Mouse (Mus musculus) G1E (cell line): ENCODE measurements around the gene Tm6sf1.

Source experiments
- CTCF ChIP-seq: IDR thresholded peaks from 2 replicates; pipeline ENCODE4 v1.5.1; 2012; ENCODE audit warnings: low read depth, low read length, inconsistent platforms, mixed read lengths
- TAL1 ChIP-seq: conservative IDR thresholded peaks from 2 replicates; pipeline ENCODE4 v1.6.1; 2012; ENCODE audit warnings: low read depth, low read length, inconsistent platforms, mixed read lengths

DNA sequence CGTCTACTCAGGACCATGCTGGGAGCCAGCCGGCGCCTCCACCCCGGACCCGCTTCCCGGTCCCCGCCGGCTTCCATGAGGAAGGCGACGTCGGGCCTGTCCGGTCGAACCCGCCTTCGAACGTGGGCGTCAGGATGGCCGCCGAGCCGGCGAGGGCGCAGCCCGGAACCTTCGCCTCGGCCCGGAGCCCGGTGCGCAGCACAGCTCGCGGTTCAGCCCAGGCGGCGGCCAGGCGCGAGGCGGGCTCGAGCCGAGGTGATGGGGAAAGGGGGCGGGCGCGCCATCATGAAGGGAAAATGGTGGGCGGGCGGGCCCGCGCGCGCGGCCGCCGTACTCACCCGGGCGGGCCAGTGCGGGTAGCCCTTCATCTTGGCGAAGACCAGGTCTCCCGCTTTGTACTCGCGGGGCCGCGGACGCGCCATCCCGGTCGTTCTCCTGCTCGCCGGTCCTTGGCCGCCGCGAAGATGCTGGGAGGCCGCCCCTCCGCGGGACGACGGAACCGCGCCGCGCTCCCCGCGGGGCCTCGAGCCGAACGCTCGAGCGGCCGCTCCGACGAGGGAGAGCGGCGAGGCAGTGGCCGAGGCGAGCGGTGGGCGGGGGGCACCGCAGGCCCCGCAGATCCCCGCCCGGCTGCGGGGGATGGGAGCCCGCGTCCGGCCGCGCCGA, 74.9 kb downstream of the Tm6sf1 start:
- TF ChIP-seq CTCF = no peak
- no peak for TF ChIP-seq TAL1
